Mouse (Mus musculus) limb, embryonic 10.5 days (tissue): ENCODE results near the gene Slc35f4. TPM values are rescaled to one million over a fixed set of nuclear protein-coding genes. Genes with fewer than 3 reads are reported as not detected.

Experiments used
- DNase-seq: peaks from one replicate; pipeline ENCODE4 v3.0.0-alpha.2; 2017; ENCODE audit warnings: low spot score
- H3K27ac ChIP-seq: fragments of 300-500 bp; sonication (generic); 2 replicates; pipeline ENCODE4 v1.5.1; 2016; ENCODE audit warnings: mild to moderate bottlenecking
- H3K27me3 ChIP-seq: fragments of 300-500 bp; sonication (generic); 2 replicates; pipeline ENCODE4 v1.6.1; 2016; ENCODE audit warnings: low read depth, mild to moderate bottlenecking; ENCODE audit not compliant: poor library complexity, severe bottlenecking
- H3K36me3 ChIP-seq: fragments of 300-500 bp; sonication (generic); 2 replicates; pipeline ENCODE4 v1.6.1; 2016; ENCODE audit warnings: mild to moderate bottlenecking, moderate library complexity
- H3K4me1 ChIP-seq: fragments of 300-500 bp; sonication (generic); 2 replicates; pipeline ENCODE4 v1.6.1; 2016
- H3K4me3 ChIP-seq: fragments of 300-500 bp; sonication (generic); 2 replicates; pipeline ENCODE4 v1.5.1; 2016; ENCODE audit warnings: mild to moderate bottlenecking, moderate library complexity
- H3K9me3 ChIP-seq: fragments of 300-500 bp; sonication (generic); replicated peaks from 2 replicates; pipeline ENCODE4 v1.6.1; 2016; ENCODE audit warnings: mild to moderate bottlenecking
- WGBS: fragments of 180-500 bp; shearing (Covaris S2); methylation state at CpG from one replicate; pipeline ENCODE4 v1.1.7; 2016; 5-methylcytosine and 5-hydroxymethylcytosine counted together
- polyA plus RNA-seq: library from polyadenylated mRNA; unstranded; fragments of >200 nt; fragmentation: Nextera tagmentation; extraction: Ambion mirVana; gene quantifications from 2 replicates; pipeline ENCODE4 v1.2.1, GENCODE M21; 2016

The Slc35f4 gene
- polyA plus RNA-seq, 1 experiment from 2014 or later: not detected

DNA sequence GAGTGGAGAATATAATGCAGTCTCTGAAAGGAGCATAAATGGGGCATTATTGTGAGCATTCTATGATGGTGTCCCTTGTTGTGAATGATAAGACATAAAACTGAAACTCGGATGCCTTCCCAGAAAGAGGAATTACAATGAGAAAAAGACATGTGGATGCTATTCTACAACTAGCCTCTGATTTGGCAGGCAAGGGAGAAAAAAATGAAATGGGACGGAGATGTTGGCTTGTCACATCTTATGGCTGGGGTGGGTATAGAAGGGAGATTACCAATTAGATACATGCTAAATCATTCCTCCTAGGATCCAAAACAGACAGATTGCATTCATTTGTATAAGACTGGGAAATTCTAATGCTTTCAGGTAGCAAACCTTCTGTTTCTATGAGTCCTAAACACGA lies 65.0 kb downstream of the Slc35f4 start:
- H3K36me3 ChIP-seq: no peaks in the 10 kb centered on the region
- no peak overlapping the region for H3K4me3 ChIP-seq
- H3K27ac ChIP-seq: no peak overlapping the region
- no peaks in the 10 kb centered on the region for H3K27me3 ChIP-seq
- DNase-seq: no peak
- 82% methylated on average over 3 of the region's 3 CpGs for WGBS
- no peaks in the 10 kb centered on the region for H3K4me1 ChIP-seq
- H3K9me3 ChIP-seq: no peaks in the 10 kb centered on the region

DNA sequence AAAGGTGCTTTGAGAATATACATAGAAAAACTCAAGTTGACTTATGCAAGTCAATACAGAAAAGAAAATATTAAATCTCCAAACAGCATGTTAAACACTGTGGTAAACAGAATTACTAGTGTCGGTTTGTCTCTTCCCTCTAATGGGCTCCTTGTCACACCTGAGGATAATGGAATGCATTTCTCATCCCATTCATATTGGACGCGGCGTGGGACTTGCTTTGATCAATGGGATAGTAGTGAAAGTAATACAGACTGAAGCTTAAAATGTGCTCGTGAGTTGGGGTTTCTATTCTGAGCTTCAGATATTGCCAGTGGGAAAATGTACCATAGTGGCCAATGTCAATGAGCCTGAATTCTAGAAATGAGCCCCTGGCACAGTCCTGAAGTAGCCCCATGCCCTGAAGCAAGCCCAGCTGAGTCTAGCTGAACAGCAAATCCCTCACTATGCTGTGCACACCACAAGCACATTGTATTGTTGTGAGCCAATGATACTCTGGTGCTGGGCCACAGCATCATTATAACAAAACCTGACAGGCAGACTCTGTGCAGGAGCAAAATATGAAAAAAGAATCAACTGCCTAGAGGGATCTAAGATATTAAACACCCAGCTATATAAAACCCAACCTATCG lies 71.4 kb downstream of the Slc35f4 start:
- Histone ChIP-seq H3K36me3 (no peaks in the 10 kb centered on the region), H3K27me3 (no peaks in the 10 kb centered on the region), H3K4me3 (no peak overlapping the region), H3K27ac (no peak overlapping the region), H3K9me3 (no peaks in the 10 kb centered on the region), H3K4me1 (no peaks in the 10 kb centered on the region)
- DNase-seq: no peak
- WGBS: 92% methylated on average over 6 of the region's 6 CpGs

DNA sequence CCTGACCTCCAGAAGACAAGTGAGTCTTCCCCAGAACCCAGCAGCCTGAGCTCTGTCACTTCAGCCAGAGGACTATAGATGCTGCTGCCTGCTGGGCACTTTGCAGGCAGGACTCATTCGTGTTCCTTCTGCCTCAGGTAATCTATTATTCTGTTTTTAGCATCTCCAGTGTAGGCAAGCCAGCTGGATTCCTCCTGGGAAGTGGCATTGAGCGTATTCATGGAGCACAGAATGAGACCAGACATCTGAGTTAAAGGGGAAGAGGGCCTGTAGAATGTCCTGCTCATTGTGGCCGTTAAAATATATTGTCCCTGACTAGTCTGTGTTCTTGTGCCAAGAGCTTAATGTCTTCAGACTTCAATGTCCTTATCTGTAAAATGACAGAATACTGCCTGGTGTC lies 72.1 kb downstream of the Slc35f4 start:
- H3K4me1 ChIP-seq: no peaks in the 10 kb centered on the region
- H3K27ac ChIP-seq: no peak overlapping the region
- DNase-seq: no peak
- WGBS: 59% methylated on average over 3 of the region's 3 CpGs
- no peak overlapping the region for H3K4me3 ChIP-seq
- no peaks in the 10 kb centered on the region for H3K9me3 ChIP-seq
- H3K27me3 ChIP-seq: no peaks in the 10 kb centered on the region
- H3K36me3 ChIP-seq: no peaks in the 10 kb centered on the region

DNA sequence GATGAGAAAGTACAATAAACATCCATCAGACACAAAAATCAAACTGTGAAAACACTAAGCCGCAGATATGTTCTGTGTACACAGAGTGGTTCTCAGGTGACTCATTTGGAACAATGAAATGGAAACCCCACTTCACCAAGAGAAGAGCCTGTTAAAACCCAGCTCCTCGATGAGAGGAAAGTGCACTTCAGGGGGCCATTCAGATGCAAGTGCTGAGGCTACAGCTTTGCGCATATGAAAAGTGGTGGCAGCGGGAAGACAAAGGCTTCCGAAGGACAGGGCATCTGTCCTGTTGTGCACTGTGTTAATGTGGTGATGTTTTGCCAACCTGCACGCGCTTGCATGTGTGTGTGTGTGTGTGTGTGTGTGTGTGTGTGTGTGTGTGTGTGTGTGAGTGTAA lies 78.2 kb downstream of the Slc35f4 start:
- no peaks in the 10 kb centered on the region for H3K36me3 ChIP-seq
- H3K9me3 ChIP-seq: no peaks in the 10 kb centered on the region
- H3K4me3 ChIP-seq: no peak overlapping the region
- no peak for DNase-seq
- H3K27me3 ChIP-seq: no peaks in the 10 kb centered on the region
- H3K4me1 ChIP-seq: no peaks in the 10 kb centered on the region
- 32% methylated on average over 7 of the region's 7 CpGs for WGBS
- no peak overlapping the region for H3K27ac ChIP-seq

DNA sequence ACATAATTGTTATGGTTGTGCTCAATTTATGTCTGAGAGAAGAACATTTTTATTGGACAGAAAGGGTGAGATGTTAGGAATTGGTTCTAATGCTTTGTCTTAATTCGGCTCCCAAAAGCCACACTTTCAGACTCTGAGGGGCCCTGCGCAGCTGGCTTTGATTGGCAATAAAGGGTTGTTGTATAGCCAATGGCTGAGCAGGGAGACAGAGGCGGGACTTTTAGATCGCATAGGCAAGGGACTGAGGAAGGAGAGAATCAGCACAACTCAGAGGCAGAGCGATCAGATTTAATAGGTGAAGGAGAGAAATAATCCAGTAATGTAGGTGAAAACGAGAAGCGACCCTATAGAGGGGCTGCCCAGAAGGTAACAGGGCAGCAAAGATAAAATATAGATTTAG lies 79.4 kb downstream of the Slc35f4 start:
- Histone ChIP-seq H3K9me3 (no peaks in the 10 kb centered on the region), H3K27ac (no peak overlapping the region), H3K27me3 (no peaks in the 10 kb centered on the region), H3K36me3 (no peaks in the 10 kb centered on the region), H3K4me3 (no peak overlapping the region), H3K4me1 (no peaks in the 10 kb centered on the region)
- WGBS: 29% methylated on average over 7 of the region's 7 CpGs
- DNase-seq: peak; percentile 31

DNA sequence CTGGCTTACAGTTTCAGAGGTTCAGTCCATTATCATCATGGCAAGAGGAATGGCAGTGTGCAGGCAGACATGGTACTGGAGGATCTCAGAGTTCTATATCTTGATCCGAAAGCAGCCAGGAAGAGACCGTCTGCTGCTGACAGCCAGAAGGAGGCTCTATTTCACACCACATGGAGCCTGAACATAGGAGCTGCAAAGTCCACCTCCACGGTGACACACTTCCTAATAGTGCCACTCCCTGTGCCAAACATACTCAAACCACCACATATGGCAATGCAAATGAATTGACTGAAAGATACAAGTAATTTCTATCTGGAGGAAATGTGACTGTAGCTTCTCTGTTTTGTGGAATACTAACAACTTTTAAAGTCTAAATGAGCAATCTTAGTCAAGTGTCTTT lies 89.0 kb downstream of the Slc35f4 start:
- WGBS: 85% methylated on average over 3 of the region's 3 CpGs
- Histone ChIP-seq H3K9me3 (no peaks in the 10 kb centered on the region), H3K4me1 (no peaks in the 10 kb centered on the region), H3K27ac (no peak overlapping the region), H3K36me3 (no peaks in the 10 kb centered on the region), H3K4me3 (no peak overlapping the region), H3K27me3 (no peaks in the 10 kb centered on the region)
- DNase-seq: no peak

DNA sequence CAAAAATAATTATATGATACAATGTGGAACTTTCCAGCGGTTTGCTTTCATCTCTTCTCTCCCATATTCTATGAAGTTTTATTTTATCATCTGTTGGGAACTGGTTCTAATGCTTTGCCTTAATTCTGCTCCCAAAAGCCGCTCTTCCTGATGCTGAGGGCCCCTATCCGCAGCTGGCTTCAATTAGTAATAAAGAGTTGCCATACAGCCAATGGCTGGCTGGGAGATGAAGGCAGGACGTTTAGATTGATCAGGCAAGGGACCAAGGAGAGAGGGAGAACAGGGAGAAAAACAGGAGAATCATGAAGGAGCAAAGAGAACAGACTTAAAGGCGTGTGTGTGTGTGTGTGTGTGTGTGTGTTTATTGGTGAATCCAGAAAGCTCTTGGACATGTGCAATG lies 94.0 kb downstream of the Slc35f4 start:
- no peak overlapping the region for H3K4me3 ChIP-seq
- no peaks in the 10 kb centered on the region for H3K27me3 ChIP-seq
- H3K4me1 ChIP-seq: no peaks in the 10 kb centered on the region
- WGBS: 44% methylated on average over 5 of the region's 5 CpGs
- DNase-seq: peak; percentile 33
- H3K9me3 ChIP-seq: no peaks in the 10 kb centered on the region
- H3K36me3 ChIP-seq: no peaks in the 10 kb centered on the region
- H3K27ac ChIP-seq: no peak overlapping the region

DNA sequence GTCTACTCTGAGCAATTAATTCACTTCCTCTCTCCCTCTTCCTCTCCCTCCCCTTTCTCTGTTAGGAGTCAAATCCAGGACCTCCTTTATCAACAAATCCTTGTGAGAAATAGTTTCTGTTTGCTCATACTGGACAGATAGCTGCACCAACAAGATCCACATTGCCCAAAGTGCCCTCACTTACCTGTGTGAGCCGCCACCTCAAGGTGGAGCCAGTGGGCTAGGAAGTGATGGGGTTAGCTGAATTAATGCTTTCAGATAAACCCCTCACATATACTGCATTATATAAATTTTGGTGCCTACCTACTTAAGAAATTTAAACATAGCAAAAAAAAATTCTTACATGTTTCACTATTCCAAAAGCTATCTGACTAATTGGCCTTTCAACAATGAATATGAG lies 133.4 kb downstream of the Slc35f4 start:
- no peaks in the 10 kb centered on the region for H3K27me3 ChIP-seq
- WGBS: 35% methylated on average over 1 of the region's 1 CpGs
- H3K4me3 ChIP-seq: no peak overlapping the region
- no peaks in the 10 kb centered on the region for H3K36me3 ChIP-seq
- no peak overlapping the region for H3K27ac ChIP-seq
- H3K4me1 ChIP-seq: no peaks in the 10 kb centered on the region
- no peak for DNase-seq
- H3K9me3 ChIP-seq: no peaks in the 10 kb centered on the region

DNA sequence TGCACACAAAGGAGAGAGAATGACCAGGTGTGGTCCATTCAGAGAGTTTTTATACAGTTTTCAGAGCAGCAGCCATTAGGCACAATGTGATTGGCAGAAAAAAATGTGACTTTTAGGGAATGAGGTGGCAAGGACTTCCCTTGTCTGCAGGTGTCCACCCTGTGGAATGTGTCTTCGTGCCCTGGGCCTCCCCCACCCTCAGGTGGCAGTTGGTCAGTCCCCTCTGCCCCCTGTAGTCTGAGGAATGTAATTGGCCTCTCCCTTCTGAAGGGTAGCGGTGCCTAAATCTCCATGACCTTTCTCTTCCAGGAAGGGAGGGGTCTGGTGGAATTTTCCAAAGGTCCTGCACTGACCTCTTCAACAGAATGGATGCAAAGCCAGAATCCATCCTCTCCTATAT lies 163.7 kb downstream of the Slc35f4 start:
- Histone ChIP-seq H3K4me1 (0 out of 2 replicates have a peak, but pooled peaks cover 3% of the 10 kb centered on the region), H3K9me3 (no peaks in the 10 kb centered on the region), H3K27ac (no peak overlapping the region), H3K27me3 (no peaks in the 10 kb centered on the region), H3K4me3 (no peak overlapping the region), H3K36me3 (no peaks in the 10 kb centered on the region)
- WGBS: 56% methylated on average over 2 of the region's 2 CpGs
- no peak for DNase-seq

DNA sequence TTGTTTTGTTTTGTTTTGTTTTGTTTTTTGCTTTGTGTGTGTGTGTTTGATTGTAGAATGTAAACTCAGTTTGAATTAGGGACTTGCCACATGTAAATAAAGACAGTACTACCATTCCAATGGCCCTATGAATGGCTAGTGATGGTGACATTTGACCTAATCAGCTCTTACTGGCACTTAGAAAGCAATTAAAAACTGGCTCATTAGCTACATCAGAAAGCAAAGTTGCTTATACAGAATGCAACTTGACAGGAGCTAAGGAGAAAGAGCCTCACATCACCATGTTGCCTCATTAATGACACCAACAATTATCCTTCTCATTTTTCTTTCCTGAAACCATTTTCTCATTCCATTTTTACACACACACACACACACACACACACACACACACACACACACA lies 170.3 kb downstream of the Slc35f4 start:
- H3K36me3 ChIP-seq: no peaks in the 10 kb centered on the region
- no peak overlapping the region for H3K4me3 ChIP-seq
- no peak for DNase-seq
- no peaks in the 10 kb centered on the region for H3K9me3 ChIP-seq
- no peak overlapping the region for H3K27ac ChIP-seq
- H3K4me1 ChIP-seq: no peaks in the 10 kb centered on the region
- H3K27me3 ChIP-seq: no peaks in the 10 kb centered on the region

DNA sequence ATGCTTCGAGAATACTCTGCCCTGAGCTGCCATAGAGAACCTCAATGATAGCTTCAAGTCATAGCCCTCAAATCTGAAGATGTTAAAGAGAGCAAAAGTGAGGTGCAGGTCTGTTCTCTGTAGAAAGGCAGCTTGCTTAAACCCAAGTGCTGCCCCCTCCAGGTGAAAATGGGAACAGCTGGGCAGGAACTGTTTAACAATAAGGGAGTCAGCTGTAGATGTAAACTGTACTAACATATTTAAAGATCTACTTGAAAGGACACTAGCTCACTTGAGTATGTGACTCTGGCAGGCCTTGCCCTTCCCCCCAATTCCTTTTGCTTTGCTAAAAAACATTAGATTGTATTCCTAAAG lies 177.0 kb downstream of the Slc35f4 start:
- Histone ChIP-seq H3K9me3 (no peaks in the 10 kb centered on the region), H3K27me3 (no peaks in the 10 kb centered on the region), H3K27ac (no peak overlapping the region), H3K4me3 (no peak overlapping the region), H3K36me3 (no peaks in the 10 kb centered on the region), H3K4me1 (no peaks in the 10 kb centered on the region)
- 65% methylated on average over 1 of the region's 1 CpGs for WGBS
- peak; percentile 37 for DNase-seq

DNA sequence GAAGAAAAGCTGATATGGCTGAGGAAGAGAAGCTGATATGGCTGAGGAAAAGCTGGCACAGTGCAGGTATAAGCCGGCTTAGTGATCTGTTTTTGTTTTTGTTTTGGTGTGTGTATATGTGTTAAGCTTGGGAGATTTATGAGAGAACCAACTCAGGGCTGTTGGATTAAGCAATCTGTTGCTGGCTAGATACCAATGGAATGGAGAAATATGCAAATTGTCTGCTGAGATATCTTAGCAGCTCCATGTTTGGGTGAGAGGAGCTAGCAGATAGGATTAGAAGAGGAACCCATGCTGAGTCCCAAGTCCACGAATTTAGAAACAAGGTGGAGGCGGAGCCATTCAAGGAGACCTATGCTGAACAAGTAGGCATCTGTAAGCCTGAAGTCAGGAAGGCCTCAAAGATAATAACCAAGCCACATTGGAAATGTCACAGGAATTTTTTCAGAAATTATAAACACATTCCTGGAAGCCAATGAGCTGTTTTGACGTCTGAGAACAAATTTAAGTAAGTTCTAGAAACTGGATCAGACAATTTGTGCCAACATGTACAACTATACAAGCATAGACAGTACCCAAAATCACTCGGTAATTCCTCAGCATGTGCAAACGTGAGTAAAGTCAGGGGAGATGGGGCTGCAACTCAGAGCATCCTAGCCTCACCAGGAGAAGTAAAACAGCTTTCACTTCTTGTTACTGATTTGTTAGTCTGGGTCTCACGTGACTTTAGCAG lies 177.5 kb downstream of the Slc35f4 start:
- no peak overlapping the region for H3K27ac ChIP-seq
- H3K4me3 ChIP-seq: no peak overlapping the region
- no peaks in the 10 kb centered on the region for H3K4me1 ChIP-seq
- no peaks in the 10 kb centered on the region for H3K36me3 ChIP-seq
- WGBS: 71% methylated on average over 7 of the region's 7 CpGs
- H3K9me3 ChIP-seq: no peaks in the 10 kb centered on the region
- no peak for DNase-seq
- H3K27me3 ChIP-seq: no peaks in the 10 kb centered on the region

DNA sequence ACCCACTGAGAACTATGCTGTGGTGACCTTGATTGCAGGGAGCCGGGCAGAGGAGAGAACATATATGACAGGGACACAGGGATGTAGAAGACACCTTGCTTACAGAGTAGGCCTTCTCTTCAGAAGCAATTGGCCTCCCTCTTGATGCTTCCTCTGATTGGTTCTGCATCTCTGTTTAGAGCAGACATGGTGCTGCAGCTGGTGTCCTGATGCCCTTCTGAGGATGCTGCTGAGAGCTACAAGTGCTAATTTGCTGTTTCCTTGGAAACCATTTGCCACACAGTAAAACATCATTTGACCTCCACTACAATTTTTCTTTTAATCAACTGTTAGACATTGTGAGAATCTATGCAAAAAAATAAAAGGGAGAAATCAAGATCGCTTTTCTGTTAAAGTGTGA lies 180.0 kb downstream of the Slc35f4 start:
- Histone ChIP-seq H3K27me3 (no peaks in the 10 kb centered on the region), H3K27ac (no peak overlapping the region), H3K9me3 (no peaks in the 10 kb centered on the region), H3K36me3 (no peaks in the 10 kb centered on the region), H3K4me3 (no peak overlapping the region), H3K4me1 (no peaks in the 10 kb centered on the region)
- DNase-seq: no peak
- WGBS: 94% methylated on average over 2 of the region's 2 CpGs

DNA sequence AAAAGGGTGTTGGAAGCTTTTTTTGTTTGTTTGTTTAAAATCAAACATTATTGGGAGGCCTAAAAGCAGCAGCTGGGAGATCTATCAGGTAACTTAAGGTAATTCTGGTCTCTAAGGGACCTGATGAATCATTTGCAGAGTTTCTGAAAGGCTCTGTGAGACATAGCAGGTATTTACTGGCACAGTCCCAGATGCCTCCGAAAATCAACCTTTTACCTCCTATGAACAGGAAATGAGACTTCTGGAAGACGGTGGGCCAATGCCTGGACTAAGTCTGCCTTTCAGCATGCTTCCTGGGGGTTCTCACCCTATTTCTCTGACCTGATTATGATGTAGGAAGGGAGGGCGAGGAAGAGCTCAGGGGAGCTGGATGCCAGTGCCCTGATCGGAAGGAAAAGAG lies 188.8 kb downstream of the Slc35f4 start:
- Histone ChIP-seq H3K4me3 (no peak overlapping the region), H3K9me3 (no peaks in the 10 kb centered on the region), H3K27ac (no peak overlapping the region), H3K36me3 (no peaks in the 10 kb centered on the region), H3K4me1 (no peaks in the 10 kb centered on the region), H3K27me3 (no peaks in the 10 kb centered on the region)
- 77% methylated on average over 4 of the region's 4 CpGs for WGBS
- no peak for DNase-seq
